Mouse (Mus musculus): ENCODE measurements around the gene H2-DMb2.

DNA sequence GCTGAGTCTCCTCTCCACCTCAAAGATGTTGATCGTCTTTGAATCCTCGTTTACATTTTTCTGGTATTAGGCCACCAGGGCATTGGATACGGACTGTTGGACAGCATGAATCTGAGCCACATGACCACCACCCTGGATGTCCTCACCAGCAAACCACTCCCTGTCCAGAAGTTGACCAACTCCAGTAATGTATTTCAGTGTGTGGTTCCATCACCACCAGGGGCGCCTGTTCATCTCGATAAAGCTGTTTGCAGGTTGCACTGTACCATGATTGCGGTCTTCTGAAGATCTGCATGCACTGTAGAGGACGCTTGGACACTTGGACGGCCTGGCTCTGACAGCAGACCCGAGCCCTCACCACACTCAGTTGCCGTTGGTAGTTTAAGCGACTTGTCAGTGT, 9.8 kb upstream of the H2-DMb2 start:
- TF ChIP-seq CTCF (conservative IDR thresholded peaks at IDR 0.05; ENCODE audit: low read length) (peak; percentile 16), NANOG (IDR thresholded peaks at IDR 0.05; ENCODE audit: borderline replicate concordance, low read length) (no peak), POU5F1 (IDR thresholded peaks at IDR 0.05; ENCODE audit: borderline replicate concordance, low read length) (no peak)
